Mouse (Mus musculus) olfactory bulb, adult 2 months (tissue): Measurements from ENCODE around the gene Psmb10. TPM values are rescaled to one million over a fixed set of nuclear protein-coding genes. Genes with fewer than 3 reads are reported as not detected.

Source experiments
- H3K27ac ChIP-seq: fragments of 200-500 bp; 2 replicates; pipeline ENCODE4 v1.5.1; 2012; ENCODE audit warnings: low read depth, low read length; ENCODE audit not compliant: insufficient read depth
- H3K4me1 ChIP-seq: fragments of 200-500 bp; 2 replicates; pipeline ENCODE4 v1.6.1; 2012; ENCODE audit warnings: low read length; ENCODE audit not compliant: control insufficient read depth, insufficient read depth
- H3K4me3 ChIP-seq: fragments of 200-500 bp; 2 replicates; pipeline ENCODE4 v1.5.1; 2012; ENCODE audit warnings: mild to moderate bottlenecking, low read depth, low read length, moderate library complexity; ENCODE audit not compliant: insufficient read depth
- CTCF ChIP-seq: fragments of 200-500 bp; IDR thresholded peaks from 2 replicates; pipeline ENCODE4 v1.5.1; 2012; ENCODE audit warnings: low read depth, mild to moderate bottlenecking, low read length, moderate library complexity; ENCODE audit not compliant: insufficient read depth
- POLR2A ChIP-seq: fragments of 200-500 bp; IDR thresholded peaks from 2 replicates; pipeline ENCODE4 v1.6.1; 2012; ENCODE audit warnings: mild to moderate bottlenecking, low read depth, low read length, moderate library complexity; ENCODE audit not compliant: insufficient read depth
- WGBS: fragments of 180-500 bp; shearing (Covaris S2); methylation state at CpG from one replicate; pipeline ENCODE4 v1.1.7; 2018; 5-methylcytosine and 5-hydroxymethylcytosine counted together
- polyA plus RNA-seq: library from polyadenylated mRNA; stranded (reverse); fragments of >200 nt; gene quantifications from 2 replicates; pipeline ENCODE4 v1.2.4, GENCODE M21; 2012; ENCODE audit warnings: low replicate concordance; ENCODE audit not compliant: missing spikeins, insufficient read depth, insufficient read length

The Psmb10 gene
- polyA plus RNA-seq, 1 experiment, result not detected

DNA sequence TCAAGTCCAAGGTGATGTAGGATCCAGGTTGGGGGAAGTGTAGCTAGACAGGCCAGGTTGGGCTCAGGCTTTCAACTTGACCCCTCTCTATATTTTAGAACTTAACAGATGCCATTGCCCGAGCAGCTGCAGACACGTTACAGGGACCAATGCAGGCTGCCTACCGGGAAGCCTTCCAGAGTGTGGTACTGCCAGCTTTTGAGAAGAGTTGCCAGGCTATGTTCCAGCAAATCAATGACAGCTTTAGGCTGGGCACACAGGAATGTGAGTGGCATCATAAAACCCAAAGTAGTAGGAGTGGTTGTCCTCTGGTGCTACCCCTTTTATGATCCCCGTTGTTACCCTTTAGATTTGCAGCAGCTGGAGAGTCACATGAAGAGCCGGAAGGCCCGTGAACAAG is 47.4 kb downstream of the Psmb10 start:
- WGBS, result 54% methylated on average over 6 of the region's 6 CpGs
- Histone ChIP-seq H3K4me3 (no peak overlapping the region), H3K4me1 (peaks cover 12% of the 10 kb centered on the region), H3K27ac (no peak overlapping the region)
- no peak for TF ChIP-seq POLR2A
- TF ChIP-seq CTCF, result no peak

DNA sequence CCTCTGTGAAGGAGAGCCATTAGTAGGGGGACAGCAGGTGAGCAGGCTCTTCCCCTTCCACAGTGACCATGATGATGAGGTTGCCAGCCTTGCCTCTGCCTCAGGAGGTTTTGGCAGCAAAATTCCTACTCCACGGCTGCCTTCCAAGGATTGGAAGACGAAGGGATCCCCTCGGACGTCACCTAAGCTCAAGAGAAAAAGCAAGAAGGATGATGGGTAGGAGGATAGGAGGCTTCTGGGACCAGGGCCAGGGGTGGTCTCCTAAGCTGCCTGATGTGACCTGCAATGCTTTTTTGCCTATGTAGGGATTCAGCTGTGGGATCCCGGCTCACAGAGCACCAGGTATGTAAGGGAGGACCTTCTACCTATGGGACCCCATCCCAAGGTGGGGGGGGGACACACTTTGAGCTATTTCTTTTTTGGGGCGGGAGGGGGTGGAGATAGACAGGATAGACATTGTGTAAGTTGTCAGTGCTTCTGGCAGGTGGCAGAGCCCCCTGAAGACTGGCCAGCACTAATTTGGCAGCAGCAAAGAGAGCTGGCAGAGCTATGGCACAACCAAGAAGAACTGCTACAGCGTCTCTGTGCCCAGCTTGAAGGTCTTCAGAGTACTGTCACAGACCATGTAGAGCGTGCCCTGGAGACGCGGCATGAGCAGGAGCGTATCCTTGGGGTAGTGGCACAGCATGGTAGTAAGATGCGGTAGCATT is 48.3 kb downstream of the Psmb10 start:
- TF ChIP-seq CTCF (no peak), POLR2A (no peak)
- H3K4me3 ChIP-seq, result no peak overlapping the region
- 72% methylated on average over 12 of the region's 12 CpGs for WGBS
- no peak overlapping the region for H3K27ac ChIP-seq
- peaks cover 12% of the 10 kb centered on the region for H3K4me1 ChIP-seq

Other genes with a start within 250 kb of the Psmb10 start
- gene Acd, start 237.3 kb downstream of the Psmb10 start, polyA plus RNA-seq, result not detected in 2 replicates
- not detected in 2 replicates for gene Pard6a, start 237.3 kb downstream of the Psmb10 start, polyA plus RNA-seq
- gene 4933405L10Rik, start 230.8 kb downstream of the Psmb10 start, polyA plus RNA-seq, result not detected in 2 replicates
- not detected in 2 replicates for gene Enkd1, start 230.2 kb downstream of the Psmb10 start, polyA plus RNA-seq
- gene Gfod2, start 179.8 kb downstream of the Psmb10 start, polyA plus RNA-seq, result not detected in 2 replicates
- gene Ranbp10, start 111.1 kb downstream of the Psmb10 start, polyA plus RNA-seq, result not detected in 2 replicates
- not detected in 2 replicates for gene Tsnaxip1, start 110.7 kb downstream of the Psmb10 start, polyA plus RNA-seq
- gene Cenpt, start 85.2 kb downstream of the Psmb10 start, polyA plus RNA-seq, result not detected in 2 replicates
- gene Thap11, start 83.3 kb downstream of the Psmb10 start, polyA plus RNA-seq, result not detected in 2 replicates
- gene Nutf2, start 77.9 kb downstream of the Psmb10 start, polyA plus RNA-seq, result not detected in 2 replicates
- not detected in 2 replicates for gene Edc4, start 57.6 kb downstream of the Psmb10 start, polyA plus RNA-seq
- not detected in 2 replicates for gene Nrn1l, start 44.9 kb downstream of the Psmb10 start, polyA plus RNA-seq
- gene Pskh1, start 38.0 kb downstream of the Psmb10 start, polyA plus RNA-seq, result not detected in 2 replicates
- gene Ctrl, start 4.6 kb downstream of the Psmb10 start, polyA plus RNA-seq, result not detected in 2 replicates
- not detected in 2 replicates for gene Lcat, start 4.9 kb upstream of the Psmb10 start, polyA plus RNA-seq
- not detected in 2 replicates for gene Slc12a4, start 27.7 kb upstream of the Psmb10 start, polyA plus RNA-seq
- not detected in 2 replicates for gene Dpep3, start 41.0 kb upstream of the Psmb10 start, polyA plus RNA-seq
- not detected in 2 replicates for gene Dus2, start 52.9 kb upstream of the Psmb10 start, polyA plus RNA-seq
- not detected in 2 replicates for gene Dpep2nb, start 67.5 kb upstream of the Psmb10 start, polyA plus RNA-seq
- gene Ddx28, start 73.4 kb upstream of the Psmb10 start, polyA plus RNA-seq, result not detected in 2 replicates
- 102 and 111 TPM in 2 replicates for gene Nfatc3, start 120.4 kb upstream of the Psmb10 start, polyA plus RNA-seq
- not detected in 2 replicates for gene Esrp2, start 198.5 kb upstream of the Psmb10 start, polyA plus RNA-seq
- not detected in 2 replicates for gene Pla2g15, start 212.0 kb upstream of the Psmb10 start, polyA plus RNA-seq
- gene Slc7a6, start 230.4 kb upstream of the Psmb10 start, polyA plus RNA-seq, result not detected in 2 replicates